ENCODE assay signal across 8 mouse cellular contexts in the genomic region with DNA sequence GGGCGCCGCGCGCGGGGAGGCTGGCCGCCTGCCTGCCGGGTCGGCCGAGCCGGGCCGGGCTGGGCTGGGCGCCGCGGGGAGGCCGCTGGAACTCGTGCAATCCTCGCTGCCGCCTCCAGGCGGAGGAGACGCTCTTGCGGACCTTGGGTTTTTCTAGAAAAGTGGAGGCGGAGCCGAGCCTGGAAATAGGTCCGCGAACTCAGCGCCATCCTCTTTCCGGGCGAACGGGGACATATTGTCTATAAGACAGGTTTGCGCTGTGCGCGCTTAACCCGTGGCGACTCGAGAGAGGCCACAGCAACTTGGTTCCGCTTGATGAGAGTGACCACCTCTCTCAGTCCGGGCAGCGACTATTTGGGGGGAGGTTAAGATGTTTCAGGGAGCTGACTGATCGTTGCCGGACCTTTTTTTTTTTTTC. TPM values are rescaled to one million over a fixed set of nuclear protein-coding genes. Genes with fewer than 3 reads are reported as not detected.
A peak's percentile ranks its signal among the peaks of the same experiment; 100 is the strongest.
DNase-seq lines count a peak whose midpoint lies in the region; ATAC-seq and TF ChIP-seq lines count a peak whose summit lies in the region.

No protein-coding gene starts in this region.

- ATAC-seq in hindbrain, embryonic 16.5 days: peak; percentile 59

- H3K36me3 ChIP-seq in hindbrain, embryonic 16.5 days (ENCODE audit: control insufficient read depth, insufficient read depth, low read length): peaks cover 32% of the 10 kb centered on the region
- peaks cover 34% of the 10 kb centered on the region for H3K36me3 ChIP-seq in macrophage (ENCODE audit: inconsistent target)

- peak overlapping the region; percentile 85 for H3K4me3 ChIP-seq in hindbrain, embryonic 16.5 days (ENCODE audit: low read length)
- H3K4me3 ChIP-seq in left cerebral cortex, adult 2 months: peak overlapping the region; percentile 98
- H3K4me3 ChIP-seq in macrophage (ENCODE audit: inconsistent target): peak overlapping the region; percentile 65

- peaks cover 47% of the 10 kb centered on the region for H3K79me2 ChIP-seq in macrophage (ENCODE audit: inconsistent target)

- intact Hi-C loops in left cerebral cortex, adult 2 months (cut with DNase I): loop anchor here (2.0 to 10.0 kb wide), 2 partner anchors 59 to 569 kb away; partner anchors contain the start of genes Slc25a30 and Tsc22d1

- H3K9ac ChIP-seq in hindbrain, embryonic 16.5 days (ENCODE audit: low read depth, low read length): peak overlapping the region; percentile 95

- WGBS in hindbrain, embryonic 16.5 days: under 1% methylated on average over 37 of the region's 40 CpGs
- WGBS in macrophage (ENCODE audit: missing documents): 1% methylated on average over 28 of the region's 40 CpGs

- H3K4me2 ChIP-seq in hindbrain, embryonic 16.5 days (ENCODE audit: low read length): peak overlapping the region; percentile 61

- no peaks in the 10 kb centered on the region for H3K9me3 ChIP-seq in hindbrain, embryonic 16.5 days (ENCODE audit: control insufficient read depth, low read length)

- DNase-seq in ZHBTc4 (ENCODE audit: low read depth, low spot score): peak; percentile 87
- DNase-seq in cerebellum, postnatal 4 days (ENCODE audit: low spot score in 2 of 2): peak; percentile 80 to 93
- peak; percentile 90 for DNase-seq in gastrocnemius, adult 18-20 months (ENCODE audit: low spot score)
- peak; percentile 87 for DNase-seq in left cerebral cortex, adult 2 months (ENCODE audit: extremely low spot score in 1 of 2, low spot score in 2 of 2)
- peak; percentile 79 for DNase-seq in retina, postnatal 7 days (ENCODE audit: low read depth, low spot score)
- peak; percentile 90 for DNase-seq in urinary bladder, postnatal 14 days (ENCODE audit: low spot score)

- peaks cover 17% of the 10 kb centered on the region for H3K4me1 ChIP-seq in hindbrain, embryonic 16.5 days (ENCODE audit: control insufficient read depth, insufficient read depth, low read depth, low read length)

- TF ChIP-seq CTCF in left cerebral cortex, adult 2 months (IDR thresholded peaks at IDR 0.05): peak; percentile 62

- no peaks in the 10 kb centered on the region for H3K27me3 ChIP-seq in hindbrain, embryonic 16.5 days (replicated peaks; ENCODE audit: control insufficient read depth, insufficient read depth, low read length)

- H3K27ac ChIP-seq in hindbrain, embryonic 16.5 days (ENCODE audit: low read depth, low read length): peak overlapping the region; percentile 98
- peak overlapping the region; percentile 99 for H3K27ac ChIP-seq in left cerebral cortex, adult 2 months
- peak overlapping the region; percentile 66 for H3K27ac ChIP-seq in macrophage

RNA-seq across cellular contexts. Expression of gene Tpt1, which starts 0.8 kb away (rescaled TPM):
- total RNA-seq in gastrocnemius, adult 18-20 months (2021): 1,000 to 10,000 TPM; 3,564 to 3,853 TPM
- polyA plus RNA-seq in hindbrain, embryonic 16.5 days (2015; fragmentation: Nextera tagmentation; extraction: Ambion mirVana): 585 and 607 TPM in 2 replicates
- 100 to 1,000 TPM; 975 to 978 TPM for total RNA-seq in left cerebral cortex, adult 2 months (2021)
- total RNA-seq in macrophage (2018; cell fraction: chromatin; rRNA removed): 100 to 1,000 TPM in 25 of 26 experiments, 10 to 100 TPM in 1; 99.5 to 452 (median 174) TPM
- total RNA-seq in macrophage (2018; cell fraction: cytosol; rRNA removed): 1,000 to 10,000 TPM; 1,477 to 5,481 (median 3,449) TPM
- 100 to 1,000 TPM; 301 to 898 (median 554) TPM for total RNA-seq in macrophage (2018; cell fraction: nucleus; rRNA removed)
- polyA plus RNA-seq in macrophage (2018): 3,757 to 4,485 TPM (median 4,124 TPM) in 3 replicates

RNA-seq across cellular contexts. Expression of gene Slc25a30, which starts 58.9 kb away (rescaled TPM):
- total RNA-seq in gastrocnemius, adult 18-20 months (2021): 1 to 10 TPM; 6.6 to 9.2 TPM
- 8.2 and 8.6 TPM in 2 replicates for polyA plus RNA-seq in hindbrain, embryonic 16.5 days (2015; fragmentation: Nextera tagmentation; extraction: Ambion mirVana)
- total RNA-seq in left cerebral cortex, adult 2 months (2021): 10 to 100 TPM; 10.6 to 12.2 TPM
- total RNA-seq in macrophage (2018; cell fraction: chromatin; rRNA removed): 10 to 100 TPM in 23 of 26 experiments, 1 to 10 TPM in 3; 6.5 to 37.6 (median 19.2) TPM
- total RNA-seq in macrophage (2018; cell fraction: cytosol; rRNA removed): 10 to 100 TPM; 15.4 to 30.0 (median 23.9) TPM
- 10 to 100 TPM in 25 of 26 experiments, 1 to 10 TPM in 1; 9.7 to 37.7 (median 17.6) TPM for total RNA-seq in macrophage (2018; cell fraction: nucleus; rRNA removed)
- 14.1 to 23.1 TPM (median 23.0 TPM) in 3 replicates for polyA plus RNA-seq in macrophage (2018)

Comparison
In these comparisons a context has a peak if more than half of its experiments do, and no peak if none do; other contexts are left out.
1. Peak in every context shown above with its lines: DNase-seq, ATAC-seq, H3K4me3 ChIP-seq and H3K27ac ChIP-seq.